Mouse (Mus musculus): Measurements from ENCODE around the gene Fubp1. TPM values are rescaled to one million over a fixed set of nuclear protein-coding genes. Genes with fewer than 3 reads are reported as not detected.
"Not testable (repeated sequence)": the region's sequence is repeated elsewhere in the genome, so short reads cannot be mapped to it uniquely, and the experiment has no call there.

Gene Fubp1
- polyA plus RNA-seq, 1 experiment from 2014 or later, result 200 TPM

GRCm38 (mm10) chr3:152250487-152250886, 40.3 kb downstream of the Fubp1 start:
- no peak overlapping the region for H3K4me2 ChIP-seq (ENCODE audit: low read depth, low read length)
- 81% methylated on average over 1 of the region's 1 CpGs for WGBS
- no peak overlapping the region for H3K4me3 ChIP-seq (ENCODE audit: low read depth, low read length)

GRCm38 (mm10) chr3:152257528-152257927, 47.3 kb downstream of the Fubp1 start:
- WGBS, result 89% methylated on average over 3 of the region's 3 CpGs
- Histone ChIP-seq H3K9ac (ENCODE audit: low read depth, low read length) (no peak overlapping the region), H3K36me3 (ENCODE audit: control insufficient read depth, insufficient read depth, low read length) (no peaks in the 10 kb centered on the region), H3K4me1 (ENCODE audit: control insufficient read depth, insufficient read depth, low read length) (no peaks in the 10 kb centered on the region; the same call in 1 of the 2 replicates), H3K27ac (replicated peaks; ENCODE audit: low read depth, low read length) (no peak overlapping the region), H3K4me2 (ENCODE audit: low read depth, low read length) (no peak overlapping the region), H3K9me3 (ENCODE audit: control insufficient read depth, low read length) (0 out of 2 replicates have a peak, but pooled peaks cover 5% of the 10 kb centered on the region), H3K27me3 (replicated peaks; ENCODE audit: control insufficient read depth, insufficient read depth, low read length) (no peaks in the 10 kb centered on the region), H3K4me3 (ENCODE audit: low read depth, low read length) (no peak overlapping the region)
- no peak for ATAC-seq (ENCODE audit: low read depth)
- DNase-seq (ENCODE audit: low spot score), result no peak

More at GRCm38 (mm10) chr3:152250487-152250886, 40.3 kb downstream of the Fubp1 start:
- 0 out of 2 replicates have a peak, but pooled peaks cover 3% of the 10 kb centered on the region for H3K36me3 ChIP-seq (ENCODE audit: control insufficient read depth, insufficient read depth, low read length)
- H3K4me1 ChIP-seq (ENCODE audit: control insufficient read depth, insufficient read depth, low read length), result no peaks in the 10 kb centered on the region
- no peak for ATAC-seq (ENCODE audit: low read depth)
- H3K9ac ChIP-seq (ENCODE audit: low read depth, low read length), result no peak overlapping the region
- no peak overlapping the region for H3K27ac ChIP-seq (replicated peaks; ENCODE audit: low read depth, low read length)
- H3K9me3 ChIP-seq (ENCODE audit: control insufficient read depth, low read length), result 0 out of 2 replicates have a peak, but pooled peaks cover 5% of the 10 kb centered on the region
- no peak for DNase-seq (ENCODE audit: low spot score)
- no peaks in the 10 kb centered on the region for H3K27me3 ChIP-seq (replicated peaks; ENCODE audit: control insufficient read depth, insufficient read depth, low read length)

- peak; percentile 79 for DNase-seq (ENCODE audit: low spot score)
- not testable (repeated sequence) for H3K4me1 ChIP-seq (ENCODE audit: control insufficient read depth, insufficient read depth, low read length); H3K27me3 ChIP-seq (replicated peaks; ENCODE audit: control insufficient read depth, insufficient read depth, low read length); H3K9me3 ChIP-seq (ENCODE audit: control insufficient read depth, low read length); H3K4me2 ChIP-seq (ENCODE audit: low read depth, low read length); H3K27ac ChIP-seq (replicated peaks; ENCODE audit: low read depth, low read length); H3K9ac ChIP-seq (ENCODE audit: low read depth, low read length); H3K4me3 ChIP-seq (ENCODE audit: low read depth, low read length); H3K36me3 ChIP-seq (ENCODE audit: control insufficient read depth, insufficient read depth, low read length)
- 34% methylated on average over 7 of the region's 9 CpGs for WGBS
- ATAC-seq (ENCODE audit: low read depth), result peak; percentile 55; the same call in 1 of the 2 replicates
Observed at GRCm38 (mm10) chr3:152259409-152259808, 49.2 kb downstream of the Fubp1 start.

GRCm38 (mm10) chr3:152260362-152260761, 50.1 kb downstream of the Fubp1 start:
- H3K4me1 ChIP-seq (ENCODE audit: control insufficient read depth, insufficient read depth, low read length), result no peaks in the 10 kb centered on the region; the same call in 1 of the 2 replicates
- H3K27me3 ChIP-seq (replicated peaks; ENCODE audit: control insufficient read depth, insufficient read depth, low read length), result peaks cover 17% of the 10 kb centered on the region
- H3K9me3 ChIP-seq (ENCODE audit: control insufficient read depth, low read length), result no peaks in the 10 kb centered on the region
- WGBS, result 89% methylated on average over 1 of the region's 1 CpGs
- H3K27ac ChIP-seq (replicated peaks; ENCODE audit: low read depth, low read length), result no peak overlapping the region
- H3K4me3 ChIP-seq (ENCODE audit: low read depth, low read length), result no peak overlapping the region
- DNase-seq (ENCODE audit: low spot score), result no peak
- ATAC-seq (ENCODE audit: low read depth), result no peak
- no peak overlapping the region for H3K9ac ChIP-seq (ENCODE audit: low read depth, low read length)
- H3K4me2 ChIP-seq (ENCODE audit: low read depth, low read length), result no peak overlapping the region
- no peaks in the 10 kb centered on the region for H3K36me3 ChIP-seq (ENCODE audit: control insufficient read depth, insufficient read depth, low read length)

GRCm38 (mm10) chr3:152261436-152261835, 51.2 kb downstream of the Fubp1 start:
- no peaks in the 10 kb centered on the region for H3K36me3 ChIP-seq (ENCODE audit: control insufficient read depth, insufficient read depth, low read length)
- H3K4me3 ChIP-seq (ENCODE audit: low read depth, low read length), result no peak overlapping the region
- ATAC-seq (ENCODE audit: low read depth) (no peak), DNase-seq (ENCODE audit: low spot score) (no peak)
- H3K9ac ChIP-seq (ENCODE audit: low read depth, low read length), result no peak overlapping the region
- peaks cover 17% of the 10 kb centered on the region for H3K27me3 ChIP-seq (replicated peaks; ENCODE audit: control insufficient read depth, insufficient read depth, low read length)
- H3K9me3 ChIP-seq (ENCODE audit: control insufficient read depth, low read length), result no peaks in the 10 kb centered on the region
- H3K4me2 ChIP-seq (ENCODE audit: low read depth, low read length), result no peak overlapping the region
- 43% methylated on average over 8 of the region's 8 CpGs for WGBS
- H3K27ac ChIP-seq (replicated peaks; ENCODE audit: low read depth, low read length), result no peak overlapping the region
- H3K4me1 ChIP-seq (ENCODE audit: control insufficient read depth, insufficient read depth, low read length), result peaks cover 3% of the 10 kb centered on the region; the same call in 1 of the 2 replicates

GRCm38 (mm10) chr3:152261948-152262347, 51.7 kb downstream of the Fubp1 start:
- ATAC-seq (ENCODE audit: low read depth) (no peak), DNase-seq (ENCODE audit: low spot score) (peak; percentile 17)
- peaks cover 3% of the 10 kb centered on the region; the same call in 1 of the 2 replicates for H3K4me1 ChIP-seq (ENCODE audit: control insufficient read depth, insufficient read depth, low read length)
- H3K9ac ChIP-seq (ENCODE audit: low read depth, low read length), result 0 out of 2 replicates have a peak overlapping the region, but pooled peaks have one; percentile 14
- H3K36me3 ChIP-seq (ENCODE audit: control insufficient read depth, insufficient read depth, low read length), result no peaks in the 10 kb centered on the region
- peaks cover 17% of the 10 kb centered on the region for H3K27me3 ChIP-seq (replicated peaks; ENCODE audit: control insufficient read depth, insufficient read depth, low read length)
- 20% methylated on average over 8 of the region's 8 CpGs for WGBS
- no peak overlapping the region for H3K4me3 ChIP-seq (ENCODE audit: low read depth, low read length)
- peak overlapping the region; percentile 16; the same call in 1 of the 2 replicates for H3K4me2 ChIP-seq (ENCODE audit: low read depth, low read length)
- H3K9me3 ChIP-seq (ENCODE audit: control insufficient read depth, low read length), result no peaks in the 10 kb centered on the region
- H3K27ac ChIP-seq (replicated peaks; ENCODE audit: low read depth, low read length), result no peak overlapping the region

GRCm38 (mm10) chr3:152264374-152264773, 54.2 kb downstream of the Fubp1 start:
- peak overlapping the region; percentile 59 for H3K4me3 ChIP-seq (ENCODE audit: low read depth, low read length)
- 0 out of 2 replicates have a peak overlapping the region, but pooled peaks have one; percentile 81 for H3K9ac ChIP-seq (ENCODE audit: low read depth, low read length)
- peak overlapping the region; percentile 93 for H3K4me2 ChIP-seq (ENCODE audit: low read depth, low read length)
- peaks cover 3% of the 10 kb centered on the region; the same call in 1 of the 2 replicates for H3K4me1 ChIP-seq (ENCODE audit: control insufficient read depth, insufficient read depth, low read length)
- WGBS, result 58% methylated on average over 10 of the region's 10 CpGs
- H3K9me3 ChIP-seq (ENCODE audit: control insufficient read depth, low read length), result no peaks in the 10 kb centered on the region
- no peak overlapping the region for H3K27ac ChIP-seq (replicated peaks; ENCODE audit: low read depth, low read length)
- ATAC-seq (ENCODE audit: low read depth) (no peak), DNase-seq (ENCODE audit: low spot score) (no peak)
- peaks cover 20% of the 10 kb centered on the region for H3K27me3 ChIP-seq (replicated peaks; ENCODE audit: control insufficient read depth, insufficient read depth, low read length)
- H3K36me3 ChIP-seq (ENCODE audit: control insufficient read depth, insufficient read depth, low read length), result no peaks in the 10 kb centered on the region

GRCm38 (mm10) chr3:152264830-152265229, 54.6 kb downstream of the Fubp1 start:
- Histone ChIP-seq H3K4me3 (ENCODE audit: low read depth, low read length) (peak overlapping the region; percentile 59), H3K9me3 (ENCODE audit: control insufficient read depth, low read length) (no peaks in the 10 kb centered on the region), H3K36me3 (ENCODE audit: control insufficient read depth, insufficient read depth, low read length) (no peaks in the 10 kb centered on the region), H3K4me2 (ENCODE audit: low read depth, low read length) (peak overlapping the region; percentile 93), H3K9ac (ENCODE audit: low read depth, low read length) (peak overlapping the region; percentile 81; the same call in 1 of the 2 replicates), H3K4me1 (ENCODE audit: control insufficient read depth, insufficient read depth, low read length) (peaks cover 3% of the 10 kb centered on the region; the same call in 1 of the 2 replicates), H3K27ac (replicated peaks; ENCODE audit: low read depth, low read length) (0 out of 2 replicates have a peak overlapping the region, but pooled peaks have one; percentile 71), H3K27me3 (replicated peaks; ENCODE audit: control insufficient read depth, insufficient read depth, low read length) (peaks cover 20% of the 10 kb centered on the region)
- 49% methylated on average over 12 of the region's 12 CpGs for WGBS
- no peak for DNase-seq (ENCODE audit: low spot score)
- no peak for ATAC-seq (ENCODE audit: low read depth)
